Mouse (Mus musculus) kidney, adult 2 months (tissue): ENCODE measurements around the gene Itga11. TPM values are rescaled to one million over a fixed set of nuclear protein-coding genes. Genes with fewer than 3 reads are reported as not detected.
A peak's percentile ranks its signal among the peaks of the same experiment; 100 is the strongest.

Experiments
- DNase-seq: peaks from one replicate; pipeline ENCODE4 v3.0.0; 2021
- H3K27ac ChIP-seq: fragments of 200-500 bp; 2 replicates; pipeline ENCODE4 v1.5.1; 2012; ENCODE audit warnings: low read depth, low read length, control low read depth, inconsistent platforms; ENCODE audit not compliant: insufficient read depth
- H3K27me3 ChIP-seq: fragments of 200-500 bp; replicated peaks from 2 replicates; pipeline ENCODE4 v1.6.1; 2012; ENCODE audit warnings: mild to moderate bottlenecking, moderate library complexity, low read length, inconsistent platforms; ENCODE audit not compliant: control insufficient read depth, insufficient read depth
- H3K36me3 ChIP-seq: fragments of 200-500 bp; 2 replicates; pipeline ENCODE4 v1.6.1; 2012; ENCODE audit warnings: mild to moderate bottlenecking, moderate library complexity, low read length, inconsistent platforms; ENCODE audit not compliant: control insufficient read depth, insufficient read depth
- H3K4me1 ChIP-seq: fragments of 200-500 bp; 2 replicates; pipeline ENCODE4 v1.6.1; 2011; ENCODE audit warnings: low read length; ENCODE audit not compliant: control insufficient read depth, insufficient read depth
- H3K4me3 ChIP-seq: fragments of 200-500 bp; 2 replicates; pipeline ENCODE4 v1.5.1; 2011; ENCODE audit warnings: mild to moderate bottlenecking, low read depth, low read length, control low read depth; ENCODE audit not compliant: insufficient read depth
- CTCF ChIP-seq: fragments of 200-500 bp; conservative IDR thresholded peaks from 2 replicates; pipeline ENCODE4 v1.5.1; 2011; ENCODE audit warnings: low read depth, mild to moderate bottlenecking, control low read depth, low read length, moderate library complexity, mixed read lengths; ENCODE audit not compliant: insufficient read depth, insufficient read length
- POLR2A ChIP-seq: fragments of 200-500 bp; IDR thresholded peaks from one replicate; pipeline ENCODE4 v1.6.1; 2011; ENCODE audit warnings: low read depth, low read length, control low read depth
- WGBS: fragments of 180-500 bp; shearing (Covaris S2); methylation state at CpG from one replicate; pipeline ENCODE4 v1.1.7; 2018; 5-methylcytosine and 5-hydroxymethylcytosine counted together
- polyA plus RNA-seq: library from polyadenylated mRNA; depleted of rRNA; stranded (reverse); fragments of >200 nt; gene quantifications from 2 replicates; pipeline ENCODE4 v1.2.3, GENCODE M21; 2012

The Itga11 gene
- polyA plus RNA-seq, 1 experiment = 0.41 TPM

GRCm38 (mm10) chr9:62767464-62767863 lies 89.8 kb downstream of the Itga11 start:
- 74% methylated on average over 17 of the region's 17 CpGs for WGBS
- H3K4me3 ChIP-seq = no peak overlapping the region

GRCm38 (mm10) chr9:62768361-62768760 lies 90.7 kb downstream of the Itga11 start:
- H3K27me3 ChIP-seq = no peaks in the 10 kb centered on the region
- no peaks in the 10 kb centered on the region for H3K36me3 ChIP-seq
- 86% methylated on average over 5 of the region's 5 CpGs for WGBS
- H3K27ac ChIP-seq = no peak overlapping the region
- no peak for DNase-seq
- TF ChIP-seq POLR2A = no peak
- no peaks in the 10 kb centered on the region for H3K4me1 ChIP-seq
- no peak overlapping the region for H3K4me3 ChIP-seq

More at GRCm38 (mm10) chr9:62767464-62767863, 89.8 kb downstream of the Itga11 start:
- TF ChIP-seq POLR2A (no peak), CTCF (no peak)
- no peak for DNase-seq
- Histone ChIP-seq H3K27me3 (no peaks in the 10 kb centered on the region), H3K4me1 (no peaks in the 10 kb centered on the region), H3K36me3 (no peaks in the 10 kb centered on the region), H3K27ac (no peak overlapping the region)

GRCm38 (mm10) chr9:62772746-62773145 lies 95.1 kb downstream of the Itga11 start:
- no peaks in the 10 kb centered on the region for H3K36me3 ChIP-seq
- no peak for DNase-seq
- no peaks in the 10 kb centered on the region for H3K4me1 ChIP-seq
- H3K4me3 ChIP-seq = no peak overlapping the region
- H3K27ac ChIP-seq = no peak overlapping the region
- WGBS = 66% methylated on average over 8 of the region's 8 CpGs
- no peaks in the 10 kb centered on the region for H3K27me3 ChIP-seq
- TF ChIP-seq POLR2A (no peak), CTCF (no peak)

- WGBS = 45% methylated on average over 4 of the region's 4 CpGs
- TF ChIP-seq CTCF (no peak), POLR2A (no peak)
- peak; percentile 5 for DNase-seq
- Histone ChIP-seq H3K36me3 (no peaks in the 10 kb centered on the region), H3K27me3 (no peaks in the 10 kb centered on the region), H3K4me3 (no peak overlapping the region), H3K4me1 (no peaks in the 10 kb centered on the region), H3K27ac (no peak overlapping the region)
Observed at GRCm38 (mm10) chr9:62775464-62775863, 97.8 kb downstream of the Itga11 start.

DNA sequence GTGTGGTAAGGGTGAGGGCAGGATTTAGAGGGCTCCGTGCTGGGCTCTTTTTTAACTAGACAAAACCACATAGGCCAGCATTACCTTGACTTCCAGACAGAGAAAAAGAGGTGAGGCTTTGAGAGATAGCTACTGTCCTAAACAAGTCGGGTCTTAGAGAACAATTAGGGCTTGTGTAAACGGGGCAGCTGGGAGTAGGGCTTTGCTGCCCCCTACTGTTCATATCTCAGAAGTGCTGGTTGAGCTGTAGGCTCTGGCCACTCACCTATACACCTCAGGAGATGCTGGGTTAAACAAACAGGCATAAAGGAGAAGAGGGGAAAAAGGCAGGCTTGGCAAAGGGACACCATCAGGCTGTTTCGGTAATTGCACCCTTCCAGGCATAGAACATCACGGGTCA lies 99.8 kb downstream of the Itga11 start:
- Histone ChIP-seq H3K36me3 (no peaks in the 10 kb centered on the region), H3K27me3 (no peaks in the 10 kb centered on the region), H3K4me3 (no peak overlapping the region), H3K4me1 (no peaks in the 10 kb centered on the region), H3K27ac (no peak overlapping the region)
- TF ChIP-seq CTCF (peak; percentile 91), POLR2A (no peak)
- 7% methylated on average over 5 of the region's 5 CpGs for WGBS
- peak; percentile 61 for DNase-seq

GRCm38 (mm10) chr9:62778721-62779120 lies 101.1 kb downstream of the Itga11 start:
- 62% methylated on average over 9 of the region's 9 CpGs for WGBS
- Histone ChIP-seq H3K4me1 (no peaks in the 10 kb centered on the region), H3K4me3 (no peak overlapping the region), H3K27ac (no peak overlapping the region), H3K36me3 (no peaks in the 10 kb centered on the region), H3K27me3 (no peaks in the 10 kb centered on the region)
- TF ChIP-seq CTCF (no peak), POLR2A (no peak)
- no peak for DNase-seq

GRCm38 (mm10) chr9:62781965-62782364 lies 104.3 kb downstream of the Itga11 start:
- WGBS = 30% methylated on average over 3 of the region's 3 CpGs
- peak; percentile 36 for DNase-seq
- H3K36me3 ChIP-seq = no peaks in the 10 kb centered on the region
- H3K27ac ChIP-seq = no peak overlapping the region
- no peaks in the 10 kb centered on the region for H3K4me1 ChIP-seq
- no peaks in the 10 kb centered on the region for H3K27me3 ChIP-seq
- TF ChIP-seq POLR2A (no peak), CTCF (no peak)
- H3K4me3 ChIP-seq = no peak overlapping the region
